Mouse (Mus musculus) heart, adult 2 months (tissue): Measurements from ENCODE around the gene Plpp7. TPM values are rescaled to one million over a fixed set of nuclear protein-coding genes. Genes with fewer than 3 reads are reported as not detected.

Experiments
- DNase-seq, 2 experiments: peaks; one replicate each; pipeline ENCODE4 v3.0.0; 2021
- H3K27ac ChIP-seq: fragments of 200-600 bp; 2 replicates; pipeline ENCODE4 v1.8.1; 2022
- H3K27me3 ChIP-seq: fragments of 200-500 bp; 2 replicates; pipeline ENCODE4 v1.6.1; 2012; ENCODE audit warnings: mild to moderate bottlenecking, low read length, inconsistent platforms, mixed read lengths; ENCODE audit not compliant: control insufficient read depth, insufficient read depth
- H3K36me3 ChIP-seq: fragments of 200-500 bp; 2 replicates; pipeline ENCODE4 v1.6.1; 2012; ENCODE audit warnings: low read length, inconsistent platforms; ENCODE audit not compliant: control insufficient read depth, insufficient read depth
- H3K4me1 ChIP-seq: fragments of 200-500 bp; 2 replicates; pipeline ENCODE4 v1.6.1; 2011; ENCODE audit warnings: low read length; ENCODE audit not compliant: control insufficient read depth, insufficient read depth
- H3K4me3 ChIP-seq: fragments of 200-600 bp; 2 replicates; pipeline ENCODE4 v1.8.1; 2022
- H3K79me2 ChIP-seq: fragments of 200-500 bp; replicated peaks from 2 replicates; pipeline ENCODE4 v1.6.1; 2012; ENCODE audit warnings: mild to moderate bottlenecking, inconsistent platforms, low read length, moderate library complexity, mixed read lengths; ENCODE audit not compliant: control insufficient read depth, insufficient read depth
- H3K9ac ChIP-seq: fragments of 200-500 bp; 2 replicates; pipeline ENCODE4 v1.6.1; 2012; ENCODE audit warnings: low read depth, mild to moderate bottlenecking, control low read depth, inconsistent platforms, low read length, mixed read lengths
- CTCF ChIP-seq: fragments of 200-600 bp; IDR thresholded peaks from 2 replicates; pipeline ENCODE4 v1.8.1; 2022; ENCODE audit warnings: antibody characterized with exemption, mild to moderate bottlenecking, moderate library complexity
- EP300 ChIP-seq: fragments of 200-500 bp; IDR thresholded peaks from 2 replicates; pipeline ENCODE4 v1.6.1; 2011; ENCODE audit warnings: low read depth, low read length, control low read depth; ENCODE audit not compliant: insufficient read depth
- POLR2A ChIP-seq: fragments of 200-500 bp; IDR thresholded peaks from 2 replicates; pipeline ENCODE4 v1.6.1; 2011; ENCODE audit warnings: mild to moderate bottlenecking, low read depth, low read length, control low read depth; ENCODE audit not compliant: insufficient read depth
- WGBS: fragments of 180-500 bp; shearing (Covaris S2); methylation state at CpG from one replicate; pipeline ENCODE4 v1.1.7; 2018; 5-methylcytosine and 5-hydroxymethylcytosine counted together
- intact Hi-C: fragments of 180-260 bp; cut with DNase I; formaldehyde crosslinking; loops from one replicate; pipeline ENCODE4 v1.15.1; 2025
- polyA plus RNA-seq: library from polyadenylated mRNA; depleted of rRNA; stranded (reverse); fragments of >200 nt; gene quantifications from 2 replicates; pipeline ENCODE4 v1.2.3, GENCODE M21; 2012
- total RNA-seq, 2 experiments: library from RNA; stranded (reverse); gene quantifications; 2 replicates each; pipeline ENCODE4 v1.2.3; 2021

Plpp7 gene
- total and polyA plus RNA-seq, 3 experiments: 33.6 to 56.3 (median 33.8) TPM

- H3K4me3 ChIP-seq: no peak overlapping the region
- no peaks in the 10 kb centered on the region for H3K36me3 ChIP-seq
- no peaks in the 10 kb centered on the region for H3K79me2 ChIP-seq
- WGBS: 12% methylated on average over 16 of the region's 16 CpGs
- H3K27me3 ChIP-seq: no peaks in the 10 kb centered on the region
- peaks cover 5% of the 10 kb centered on the region for H3K4me1 ChIP-seq
- no peak overlapping the region; the same call in 1 of the 2 replicates for H3K27ac ChIP-seq
- TF ChIP-seq POLR2A (no peak), EP300 (no peak), CTCF (no peak)
- DNase-seq: peak in 1 of 2 experiments; percentile 40
- H3K9ac ChIP-seq: no peak overlapping the region
- intact Hi-C loops: no loop called here
Observed at GRCm38 (mm10) chr2:32127653-32128535, 32.6 kb downstream of the Plpp7 start.

GRCm38 (mm10) chr2:32128536-32128841, 33.2 kb downstream of the Plpp7 start:
- DNase-seq: no peak
- H3K27me3 ChIP-seq: no peaks in the 10 kb centered on the region
- H3K9ac ChIP-seq: no peak overlapping the region
- H3K79me2 ChIP-seq: no peaks in the 10 kb centered on the region
- H3K36me3 ChIP-seq: no peaks in the 10 kb centered on the region
- TF ChIP-seq CTCF (no peak), EP300 (no peak), POLR2A (no peak)
- H3K4me1 ChIP-seq: peaks cover 5% of the 10 kb centered on the region
- no peak overlapping the region; the same call in 1 of the 2 replicates for H3K27ac ChIP-seq
- intact Hi-C loops: no loop called here
- 72% methylated on average over 5 of the region's 5 CpGs for WGBS
- H3K4me3 ChIP-seq: no peak overlapping the region

DNA sequence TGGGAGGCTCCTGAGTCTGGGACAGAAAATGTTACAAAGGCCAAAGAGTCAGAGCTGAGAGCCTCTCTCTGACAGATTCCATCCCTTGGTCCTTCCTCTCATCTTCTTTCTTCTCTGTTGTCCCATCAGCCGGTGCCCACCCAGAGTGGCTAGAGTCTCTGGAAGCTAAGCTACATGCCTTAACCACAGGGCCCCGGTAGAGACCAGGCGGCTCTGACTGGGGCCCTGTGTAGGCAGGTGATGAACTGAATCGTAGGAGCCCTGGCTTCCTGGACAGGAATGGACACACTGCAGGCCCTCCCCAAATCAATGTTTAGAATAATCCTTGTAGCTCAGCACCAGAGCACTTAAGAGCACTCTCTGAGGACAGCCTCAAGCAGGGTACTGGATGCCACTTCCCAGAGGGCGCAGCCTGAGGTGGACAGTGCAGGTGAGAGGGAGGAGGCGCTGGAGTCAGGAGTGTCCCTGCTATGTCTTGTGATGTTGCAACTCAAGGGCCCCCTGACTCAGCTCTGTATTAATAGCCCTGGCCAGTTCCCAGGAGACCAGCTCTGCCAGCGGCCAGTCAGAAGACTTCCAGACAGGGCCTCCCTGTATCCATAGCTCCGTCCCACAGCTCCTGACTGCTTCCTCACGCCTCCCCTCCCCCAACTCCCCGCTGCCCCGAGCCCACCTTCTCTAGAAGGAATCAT, 34.2 kb downstream of the Plpp7 start:
- H3K9ac ChIP-seq: 0 out of 2 replicates have a peak overlapping the region, but pooled peaks have one; percentile 46
- peak; percentile 86 for TF ChIP-seq EP300
- peak; percentile 30; the same call in 1 of the 2 replicates for TF ChIP-seq POLR2A
- TF ChIP-seq CTCF: no peak
- DNase-seq: peak; percentile 75 to 82
- no peaks in the 10 kb centered on the region for H3K79me2 ChIP-seq
- no peaks in the 10 kb centered on the region for H3K27me3 ChIP-seq
- intact Hi-C loops: loop anchor here (2.0 to 5.0 kb wide), 3 partner anchors 47 to 157 kb away; partner anchors contain the start of gene Nup214
- peaks cover 5% of the 10 kb centered on the region for H3K4me1 ChIP-seq
- H3K27ac ChIP-seq: peak overlapping the region; percentile 68
- no peaks in the 10 kb centered on the region for H3K36me3 ChIP-seq
- no peak overlapping the region for H3K4me3 ChIP-seq
- 32% methylated on average over 11 of the region's 11 CpGs for WGBS

- intact Hi-C loops: loop anchor here (2.0 to 5.0 kb wide), 3 partner anchors 48 to 158 kb away; partner anchors contain the start of gene Nup214
- no peaks in the 10 kb centered on the region for H3K36me3 ChIP-seq
- H3K9ac ChIP-seq: no peak overlapping the region
- WGBS: 26% methylated on average over 6 of the region's 6 CpGs
- DNase-seq: peak; percentile 58
- TF ChIP-seq CTCF (peak; percentile 91), EP300 (peak; percentile 78), POLR2A (no peak)
- no peaks in the 10 kb centered on the region for H3K79me2 ChIP-seq
- H3K27me3 ChIP-seq: no peaks in the 10 kb centered on the region
- H3K4me1 ChIP-seq: peaks cover 5% of the 10 kb centered on the region
- H3K4me3 ChIP-seq: no peak overlapping the region
- H3K27ac ChIP-seq: peak overlapping the region; percentile 68
Observed at GRCm38 (mm10) chr2:32130435-32130834, 35.1 kb downstream of the Plpp7 start.

DNA sequence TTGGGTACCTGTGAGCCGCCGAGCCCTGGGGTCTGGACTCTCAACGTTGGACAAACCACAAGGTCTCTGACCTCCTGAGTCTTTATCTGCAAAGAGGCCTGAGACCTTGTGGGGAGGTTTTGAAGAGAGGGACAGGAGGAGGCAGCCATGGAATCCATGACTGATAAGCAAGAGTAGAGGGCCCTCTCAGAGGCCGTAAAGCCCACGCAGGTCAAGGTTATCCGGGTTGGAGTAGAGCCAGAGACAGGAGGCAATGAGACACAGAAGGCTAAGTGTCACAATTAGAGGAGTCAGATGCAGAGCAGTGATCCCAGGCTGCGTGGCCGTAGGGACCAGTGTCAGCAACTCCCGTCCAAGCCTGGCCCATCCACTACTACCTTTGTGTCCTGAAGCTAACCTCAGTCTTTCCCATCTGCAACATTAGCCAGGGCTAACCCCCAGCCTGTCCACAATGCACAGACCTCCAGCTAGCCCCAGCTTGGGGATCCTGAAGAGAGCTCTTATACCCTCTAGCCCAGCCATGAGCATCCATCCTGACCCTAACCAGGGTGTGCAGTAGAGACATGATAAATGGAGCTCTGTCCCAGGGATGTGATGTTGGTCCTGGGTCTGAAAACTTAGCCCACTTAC, 36.0 kb downstream of the Plpp7 start:
- Histone ChIP-seq H3K4me3 (no peak overlapping the region), H3K9ac (no peak overlapping the region), H3K4me1 (peaks cover 5% of the 10 kb centered on the region), H3K27ac (no peak overlapping the region; the same call in 1 of the 2 replicates), H3K36me3 (no peaks in the 10 kb centered on the region), H3K27me3 (no peaks in the 10 kb centered on the region), H3K79me2 (no peaks in the 10 kb centered on the region)
- intact Hi-C loops: loop anchor here (2.0 to 5.0 kb wide), 3 partner anchors 49 to 159 kb away; partner anchors contain the start of gene Nup214
- no peak for TF ChIP-seq CTCF
- no peak for TF ChIP-seq EP300
- no peak for TF ChIP-seq POLR2A
- WGBS: 53% methylated on average over 9 of the region's 9 CpGs
- DNase-seq: no peak
